Mouse (Mus musculus): ENCODE measurements around the gene Sqstm1.

Gene Sqstm1

GRCm38 (mm10) chr11:50154777-50155520 is 55.7 kb downstream of the Sqstm1 start:
- CTCF ChIA-PET, result interaction anchor here in 2 of 4 experiments (0.5 to 0.8 kb wide), 2 partner anchors 8 to 435 kb away, joined by 3 to 11 read pairs; no protein-coding TSS in a partner anchor

DNA sequence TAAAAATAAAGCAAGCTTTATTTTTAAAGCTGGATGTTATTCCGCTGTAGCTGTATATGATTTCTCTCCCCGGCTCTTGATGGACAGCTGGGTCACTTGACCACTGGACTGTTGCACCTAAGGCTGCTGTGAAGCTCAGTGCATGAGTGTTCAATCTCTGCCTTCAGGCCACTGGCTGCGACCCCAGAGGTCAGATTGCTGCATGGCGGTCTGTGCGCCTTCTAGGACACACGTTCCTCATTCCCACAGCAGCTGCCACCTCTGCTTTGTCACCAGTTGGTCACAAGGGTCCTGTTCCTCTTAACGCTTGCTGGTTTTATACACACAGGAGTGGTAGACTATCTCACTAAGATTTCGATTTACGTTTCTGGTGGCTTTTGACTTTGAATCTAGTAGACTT is 56.5 kb downstream of the Sqstm1 start:
- ChIA-PET POLR2A (interaction anchor here (0.6 to 4.4 kb wide), 12 partner anchors 8 to 223 kb away, joined by 3 to 18 read pairs (median 3); partner anchors contain the start of gene Mrnip (in 1 of the 4)), CTCF (interaction anchor here in 2 of 4 experiments (0.6 to 0.8 kb wide), 2 partner anchors 9 to 90 kb away, joined by 3 to 4 read pairs; no protein-coding TSS in a partner anchor)

More at GRCm38 (mm10) chr11:50154777-50155520, 55.7 kb downstream of the Sqstm1 start:
- POLR2A ChIA-PET, result interaction anchor here (0.6 to 4.4 kb wide), 10 partner anchors 8 to 223 kb away, joined by 3 to 18 read pairs (median 3); partner anchors contain the start of genes Hnrnph1 (in 1 of the 4) and Mrnip (in 1 of the 4)

- CTCF ChIA-PET, result interaction anchor here in 3 of 4 experiments (1.1 to 2.1 kb wide), 3 partner anchors 10 to 11 kb away, joined by 3 to 10 read pairs (median 6); no protein-coding TSS in a partner anchor
- POLR2A ChIA-PET, result interaction anchor here in 2 of 4 experiments (0.8 to 4.4 kb wide), 7 partner anchors 8 to 59 kb away, joined by 3 to 18 read pairs (median 4); partner anchors contain the start of genes Mgat4b (in 1 of the 2), Mrnip (in 1 of the 2) and Sqstm1 (in 1 of the 2)
These were observed 59.3 kb downstream of the Sqstm1 start for GRCm38 (mm10) chr11:50151374-50151773.

GRCm38 (mm10) chr11:50149603-50150150 is 61.0 kb downstream of the Sqstm1 start:
- ChIA-PET POLR2A (interaction anchor here in 2 of 4 experiments (0.5 to 3.0 kb wide), 8 partner anchors 15 to 99 kb away, joined by 3 to 10 read pairs (median 4); partner anchors contain the start of genes Mgat4b (in 1 of the 2), Mrnip (in 1 of the 2) and Sqstm1 (in 1 of the 2)), CTCF (interaction anchor here in 1 of 4 experiments (1.0 kb wide), 1 partner anchor 11 kb away, joined by 5 read pairs; no protein-coding TSS in a partner anchor)
